Mouse (Mus musculus) T-helper 2 cell (primary cell): ENCODE measurements around the gene Sdha.

ENCODE experiments used
- in situ Hi-C: fragments of 300-600 bp; cut with MboI, MseI; formaldehyde crosslinking; loops from one replicate; pipeline ENCODE4 v1.15.1; 2025; ENCODE audit warnings: high pct_unique_total_duplicates

Gene Sdha

GRCm38 (mm10) chr13:74349566-74350434, at the start of gene Sdha, which contains the start of gene Ccdc127:
Gene Sdha (minus strand): TSS chr13:74350280.
Gene Ccdc127 (plus strand): TSS chr13:74350309.
- in situ Hi-C loops, result loop anchor here (10.0 kb wide), 1 partner anchor 175 kb away; no protein-coding TSS in a partner anchor

- in situ Hi-C loops, result loop anchor here (25.0 kb wide), 1 partner anchor 463 kb away; no protein-coding TSS in a partner anchor
Observed at GRCm38 (mm10) chr13:74399298-74399839, 49.3 kb upstream of the Sdha start, which contains the start of gene Ftl1-ps1. Gene Ftl1-ps1 (plus strand): TSS chr13:74399694.

- in situ Hi-C loops, result loop anchor here (25.0 kb wide), 1 partner anchor 471 kb away; no protein-coding TSS in a partner anchor
Observed at GRCm38 (mm10) chr13:74391156-74391555, 41.1 kb upstream of the Sdha start.

GRCm38 (mm10) chr13:74390371-74390990, 40.4 kb upstream of the Sdha start, which contains the start of gene Zfp72:
Gene Zfp72 (minus strand): TSS chr13:74390836.
- in situ Hi-C loops, result loop anchor here (25.0 kb wide), 1 partner anchor 472 kb away; no protein-coding TSS in a partner anchor

GRCm38 (mm10) chr13:74389730-74390129, 39.6 kb upstream of the Sdha start:
- in situ Hi-C loops, result loop anchor here (25.0 kb wide), 1 partner anchor 473 kb away; no protein-coding TSS in a partner anchor

GRCm38 (mm10) chr13:74382289-74382688, 32.2 kb upstream of the Sdha start:
- in situ Hi-C loops, result loop anchor here (25.0 kb wide), 1 partner anchor 480 kb away; no protein-coding TSS in a partner anchor

- in situ Hi-C loops, result loop anchor here (25.0 kb wide), 1 partner anchor 481 kb away; no protein-coding TSS in a partner anchor
Observed at GRCm38 (mm10) chr13:74381533-74382276, 31.6 kb upstream of the Sdha start.

- in situ Hi-C loops, result no loop called here
Observed at GRCm38 (mm10) chr13:74363859-74364235, 13.8 kb upstream of the Sdha start, which contains the start of gene Lrrc14b. Gene Lrrc14b (minus strand): TSS chr13:74364005.

- in situ Hi-C loops, result no loop called here
Observed at GRCm38 (mm10) chr13:74363176-74363858, 13.2 kb upstream of the Sdha start.

- in situ Hi-C loops, result no loop called here
Observed at GRCm38 (mm10) chr13:74362218-74362617, 12.1 kb upstream of the Sdha start.

GRCm38 (mm10) chr13:74356491-74356890, 6.4 kb upstream of the Sdha start:
- in situ Hi-C loops, result no loop called here

- in situ Hi-C loops, result no loop called here
Observed at GRCm38 (mm10) chr13:74350435-74350906, 391 bp upstream of the Sdha start.

- in situ Hi-C loops, result loop anchor here (10.0 kb wide), 1 partner anchor 184 kb away; no protein-coding TSS in a partner anchor
Observed at GRCm38 (mm10) chr13:74341036-74341435, 9.0 kb downstream of the Sdha start.

GRCm38 (mm10) chr13:74329321-74329720, 20.8 kb downstream of the Sdha start:
- in situ Hi-C loops, result no loop called here

GRCm38 (mm10) chr13:74317170-74317849, 32.8 kb downstream of the Sdha start, which contains the start of gene Pdcd6:
Gene Pdcd6 (minus strand): TSS chr13:74317580.
- in situ Hi-C loops, result no loop called here

- in situ Hi-C loops, result no loop called here
Observed at GRCm38 (mm10) chr13:74316789-74317169, 33.3 kb downstream of the Sdha start.

GRCm38 (mm10) chr13:74316386-74316785, 33.7 kb downstream of the Sdha start:
- in situ Hi-C loops, result no loop called here

- in situ Hi-C loops, result no loop called here
Observed at GRCm38 (mm10) chr13:74314616-74315015, 35.5 kb downstream of the Sdha start.

GRCm38 (mm10) chr13:74305780-74306179, 44.3 kb downstream of the Sdha start:
- in situ Hi-C loops, result no loop called here

- in situ Hi-C loops, result no loop called here
Observed at GRCm38 (mm10) chr13:74305380-74305779, 44.7 kb downstream of the Sdha start.
